Mouse (Mus musculus): ENCODE measurements around the gene Arhgef3.

- TF ChIP-seq CTCF (IDR thresholded peaks at IDR 0.05) (no peak), POLR2A (IDR thresholded peaks at IDR 0.05; ENCODE audit: insufficient read depth, low read depth, low read length) (no peak)
These were observed 113.6 kb downstream of the Arhgef3 start for GRCm38 (mm10) chr14:27228288-27228687.

Measured in heart, adult 2 months (tissue).